Mouse (Mus musculus) kidney, embryonic 16.5 days (tissue): Measurements from ENCODE around the gene Oprd1. TPM values are rescaled to one million over a fixed set of nuclear protein-coding genes. Genes with fewer than 3 reads are reported as not detected.
A peak's percentile ranks its signal among the peaks of the same experiment; 100 is the strongest.

Source experiments
- ATAC-seq: fragments of 200-750 bp; cut with Nextera tagmentation; 2 replicates; pipeline ENCODE4 v1.8.0; 2017; ENCODE audit warnings: moderate TSS enrichment; ENCODE audit not compliant: low FRiP score, low TSS enrichment
- H3K27ac ChIP-seq: fragments of 300-500 bp; sonication (generic); 2 replicates; pipeline ENCODE4 v1.5.1; 2014; ENCODE audit warnings: low read length
- H3K27me3 ChIP-seq: fragments of 300-500 bp; sonication (generic); 2 replicates; pipeline ENCODE4 v1.6.1; 2014; ENCODE audit warnings: low read length, control low read depth, mixed read lengths; ENCODE audit not compliant: insufficient read depth
- H3K36me3 ChIP-seq: fragments of 300-500 bp; sonication (generic); 2 replicates; pipeline ENCODE4 v1.6.1; 2014; ENCODE audit warnings: low read length, control low read depth, mixed read lengths; ENCODE audit not compliant: insufficient read depth
- H3K4me1 ChIP-seq: fragments of 300-500 bp; sonication (generic); 2 replicates; pipeline ENCODE4 v1.6.1; 2014; ENCODE audit warnings: low read length, control low read depth, mixed read lengths; ENCODE audit not compliant: insufficient read depth
- H3K4me2 ChIP-seq: fragments of 300-500 bp; sonication (generic); replicated peaks from 2 replicates; pipeline ENCODE4 v1.6.1; 2014; ENCODE audit warnings: low read depth, low read length
- H3K4me3 ChIP-seq: fragments of 300-500 bp; sonication (generic); 2 replicates; pipeline ENCODE4 v1.5.1; 2014; ENCODE audit warnings: mild to moderate bottlenecking, low read length
- H3K9ac ChIP-seq: fragments of 300-500 bp; sonication (generic); replicated peaks from 2 replicates; pipeline ENCODE4 v1.6.1; 2014; ENCODE audit warnings: low read length
- H3K9me3 ChIP-seq: fragments of 300-500 bp; sonication (generic); 2 replicates; pipeline ENCODE4 v1.6.1; 2016; ENCODE audit warnings: low read length, control low read depth
- WGBS: fragments of 180-500 bp; shearing (Covaris S2); extraction: QIAGEN DNeasy Blood & Tissue Kit; methylation state at CpG from one replicate; pipeline ENCODE4 v1.1.7; 2014; 5-methylcytosine and 5-hydroxymethylcytosine counted together
- polyA plus RNA-seq: library from polyadenylated mRNA; unstranded; fragments of >200 nt; fragmentation: Nextera tagmentation; extraction: Ambion mirVana; gene quantifications from 2 replicates; pipeline ENCODE4 v1.2.1, GENCODE M21; 2015

The Oprd1 gene
- polyA plus RNA-seq = 0.06 and 0.19 TPM in 2 replicates

GRCm38 (mm10) chr4:132144080-132144841 is at the start of gene Oprd1:
Gene Oprd1, minus strand, starts transcription at chr4:132144486.
- peak; percentile 51 for ATAC-seq
- H3K27me3 ChIP-seq = peaks cover 37% of the 10 kb centered on the region
- H3K27ac ChIP-seq = no peak within 1 kb of the TSS
- no peaks in the 10 kb centered on the region for H3K36me3 ChIP-seq
- peak within 1 kb of the TSS; percentile 50 for H3K4me3 ChIP-seq
- peak within 1 kb of the TSS; percentile 88 for H3K4me2 ChIP-seq
- under 1% methylated on average over 79 of the region's 89 CpGs for WGBS
- no peaks in the 10 kb centered on the region for H3K9me3 ChIP-seq
- H3K4me1 ChIP-seq = peaks cover 11% of the 10 kb centered on the region
- peak within 1 kb of the TSS; percentile 20; the same call in 1 of the 2 replicates for H3K9ac ChIP-seq

- Histone ChIP-seq H3K4me1 (no peaks in the 10 kb centered on the region), H3K9ac (no peak overlapping the region), H3K36me3 (peaks cover 33% of the 10 kb centered on the region), H3K27me3 (no peaks in the 10 kb centered on the region), H3K4me3 (no peak overlapping the region), H3K27ac (no peak overlapping the region), H3K4me2 (no peak overlapping the region), H3K9me3 (no peaks in the 10 kb centered on the region)
- 88% methylated on average over 2 of the region's 2 CpGs for WGBS
- ATAC-seq = no peak
Observed at GRCm38 (mm10) chr4:132187826-132188401, 43.6 kb upstream of the Oprd1 start.

GRCm38 (mm10) chr4:132183162-132183561 is 38.9 kb upstream of the Oprd1 start:
- H3K27ac ChIP-seq = no peak overlapping the region
- H3K9ac ChIP-seq = no peak overlapping the region
- peaks cover 8% of the 10 kb centered on the region for H3K4me1 ChIP-seq
- no peaks in the 10 kb centered on the region for H3K9me3 ChIP-seq
- H3K4me2 ChIP-seq = no peak overlapping the region
- H3K36me3 ChIP-seq = peaks cover 24% of the 10 kb centered on the region
- ATAC-seq = no peak
- H3K27me3 ChIP-seq = no peaks in the 10 kb centered on the region
- no peak overlapping the region for H3K4me3 ChIP-seq
- WGBS = 92% methylated on average over 3 of the region's 3 CpGs

- Histone ChIP-seq H3K36me3 (peaks cover 21% of the 10 kb centered on the region; the same call in 1 of the 2 replicates), H3K9me3 (no peaks in the 10 kb centered on the region), H3K4me1 (peaks cover 8% of the 10 kb centered on the region), H3K27me3 (no peaks in the 10 kb centered on the region), H3K27ac (peak overlapping the region; percentile 60), H3K9ac (no peak overlapping the region; the same call in 1 of the 2 replicates), H3K4me2 (peak overlapping the region; percentile 11; the same call in 1 of the 2 replicates), H3K4me3 (no peak overlapping the region)
- 32% methylated on average over 22 of the region's 22 CpGs for WGBS
- peak; percentile 85 for ATAC-seq
Observed at GRCm38 (mm10) chr4:132181721-132182658, 37.7 kb upstream of the Oprd1 start.

GRCm38 (mm10) chr4:132180710-132181109 is 36.4 kb upstream of the Oprd1 start:
- ATAC-seq = no peak
- Histone ChIP-seq H3K9me3 (no peaks in the 10 kb centered on the region), H3K27ac (no peak overlapping the region), H3K9ac (no peak overlapping the region), H3K4me3 (no peak overlapping the region), H3K4me1 (peaks cover 8% of the 10 kb centered on the region), H3K27me3 (no peaks in the 10 kb centered on the region), H3K4me2 (no peak overlapping the region), H3K36me3 (peaks cover 19% of the 10 kb centered on the region; the same call in 1 of the 2 replicates)
- WGBS = 84% methylated on average over 9 of the region's 9 CpGs

- Histone ChIP-seq H3K9ac (no peak overlapping the region), H3K9me3 (no peaks in the 10 kb centered on the region), H3K36me3 (0 out of 2 replicates have a peak, but pooled peaks cover 8% of the 10 kb centered on the region), H3K27me3 (no peaks in the 10 kb centered on the region), H3K4me3 (no peak overlapping the region), H3K27ac (no peak overlapping the region), H3K4me2 (no peak overlapping the region), H3K4me1 (peaks cover 8% of the 10 kb centered on the region)
- ATAC-seq = peak; percentile 89
- WGBS = 7% methylated on average over 10 of the region's 10 CpGs
Observed at GRCm38 (mm10) chr4:132178630-132179059, 34.4 kb upstream of the Oprd1 start.

GRCm38 (mm10) chr4:132176474-132176873 is 32.2 kb upstream of the Oprd1 start:
- H3K4me2 ChIP-seq = no peak overlapping the region
- H3K4me1 ChIP-seq = no peaks in the 10 kb centered on the region
- no peak overlapping the region for H3K27ac ChIP-seq
- no peaks in the 10 kb centered on the region for H3K9me3 ChIP-seq
- no peak overlapping the region for H3K4me3 ChIP-seq
- 0 out of 2 replicates have a peak, but pooled peaks cover 3% of the 10 kb centered on the region for H3K36me3 ChIP-seq
- H3K27me3 ChIP-seq = no peaks in the 10 kb centered on the region
- ATAC-seq = no peak
- H3K9ac ChIP-seq = no peak overlapping the region
- 41% methylated on average over 10 of the region's 10 CpGs for WGBS

- no peak for ATAC-seq
Observed at GRCm38 (mm10) chr4:132170891-132171290, 26.6 kb upstream of the Oprd1 start.

GRCm38 (mm10) chr4:132169761-132170160 is 25.5 kb upstream of the Oprd1 start:
- Histone ChIP-seq H3K9me3 (no peaks in the 10 kb centered on the region), H3K4me1 (no peaks in the 10 kb centered on the region), H3K4me2 (no peak overlapping the region), H3K27ac (no peak overlapping the region), H3K4me3 (no peak overlapping the region), H3K9ac (no peak overlapping the region), H3K36me3 (no peaks in the 10 kb centered on the region), H3K27me3 (no peaks in the 10 kb centered on the region)
- ATAC-seq = no peak
- 80% methylated on average over 5 of the region's 5 CpGs for WGBS

More at GRCm38 (mm10) chr4:132170891-132171290, 26.6 kb upstream of the Oprd1 start:
- no peaks in the 10 kb centered on the region for H3K9me3 ChIP-seq
- H3K4me3 ChIP-seq = no peak overlapping the region
- no peak overlapping the region for H3K27ac ChIP-seq
- no peaks in the 10 kb centered on the region for H3K27me3 ChIP-seq
- WGBS = 24% methylated on average over 7 of the region's 7 CpGs
- H3K9ac ChIP-seq = no peak overlapping the region
- H3K4me2 ChIP-seq = no peak overlapping the region
- H3K36me3 ChIP-seq = no peaks in the 10 kb centered on the region
- H3K4me1 ChIP-seq = no peaks in the 10 kb centered on the region
